Mouse (Mus musculus) forebrain, postnatal 0 days (tissue): ENCODE measurements around the gene Cdk2. TPM values are rescaled to one million over a fixed set of nuclear protein-coding genes. Genes with fewer than 3 reads are reported as not detected.
A peak's percentile ranks its signal among the peaks of the same experiment; 100 is the strongest.

Source experiments
- ATAC-seq: fragments of 200-750 bp; cut with Nextera tagmentation; 2 replicates; pipeline ENCODE4 v1.8.0; 2017; ENCODE audit warnings: mild to moderate bottlenecking, moderate library complexity
- DNase-seq: peaks from one replicate; pipeline ENCODE4 v3.0.0-alpha.2; 2015
- H3K27ac ChIP-seq: fragments of 300-500 bp; sonication (generic); 2 replicates; pipeline ENCODE4 v1.5.1; 2014; ENCODE audit warnings: low read depth, mild to moderate bottlenecking, antibody characterized with exemption, low read length, moderate library complexity, mixed read lengths
- H3K27me3 ChIP-seq: fragments of 300-500 bp; sonication (generic); 2 replicates; pipeline ENCODE4 v1.6.1; 2014; ENCODE audit warnings: mild to moderate bottlenecking, low read length, mixed read lengths; ENCODE audit not compliant: insufficient read depth
- H3K36me3 ChIP-seq: fragments of 300-500 bp; sonication (generic); 2 replicates; pipeline ENCODE4 v1.6.1; 2014; ENCODE audit warnings: mild to moderate bottlenecking, moderate library complexity; ENCODE audit not compliant: insufficient read depth
- H3K4me1 ChIP-seq: fragments of 300-500 bp; sonication (generic); 2 replicates; pipeline ENCODE4 v1.6.1; 2014; ENCODE audit warnings: antibody characterized with exemption; ENCODE audit not compliant: insufficient read depth
- H3K4me2 ChIP-seq: fragments of 300-500 bp; sonication (generic); 2 replicates; pipeline ENCODE4 v1.6.1; 2014; ENCODE audit warnings: low read depth, mild to moderate bottlenecking, moderate library complexity
- H3K4me3 ChIP-seq: fragments of 300-500 bp; sonication (generic); 2 replicates; pipeline ENCODE4 v1.5.1; 2014; ENCODE audit warnings: low read depth, low read length, mixed read lengths
- H3K9ac ChIP-seq: fragments of 300-500 bp; sonication (generic); 2 replicates; pipeline ENCODE4 v1.6.1; 2014; ENCODE audit warnings: mild to moderate bottlenecking
- H3K9me3 ChIP-seq: fragments of 300-500 bp; sonication (generic); 2 replicates; pipeline ENCODE4 v1.6.1; 2016; ENCODE audit warnings: low read length
- CTCF ChIP-seq: sonication (generic); IDR thresholded peaks from 2 replicates; pipeline ENCODE4 v1.5.1; 2016; ENCODE audit warnings: antibody characterized with exemption, control low read depth, low read depth
- WGBS: fragments of 180-500 bp; shearing (Covaris S2); extraction: QIAGEN DNeasy Blood & Tissue Kit; methylation state at CpG from one replicate; pipeline ENCODE4 v1.1.7; 2014; 5-methylcytosine and 5-hydroxymethylcytosine counted together
- polyA plus RNA-seq: library from polyadenylated mRNA; unstranded; fragments of >200 nt; fragmentation: Nextera tagmentation; extraction: Ambion mirVana; gene quantifications from 2 replicates; pipeline ENCODE4 v1.2.1, GENCODE M21; 2015
- total RNA-seq: library from RNA; depleted of rRNA; stranded (reverse); fragments of >200 nt; gene quantifications from 2 replicates; pipeline ENCODE4 v1.2.3, GENCODE M21; 2014

Cdk2 gene
- total and polyA plus RNA-seq, 2 experiments from 2014 or later: 8.5 to 10.3 TPM

DNA sequence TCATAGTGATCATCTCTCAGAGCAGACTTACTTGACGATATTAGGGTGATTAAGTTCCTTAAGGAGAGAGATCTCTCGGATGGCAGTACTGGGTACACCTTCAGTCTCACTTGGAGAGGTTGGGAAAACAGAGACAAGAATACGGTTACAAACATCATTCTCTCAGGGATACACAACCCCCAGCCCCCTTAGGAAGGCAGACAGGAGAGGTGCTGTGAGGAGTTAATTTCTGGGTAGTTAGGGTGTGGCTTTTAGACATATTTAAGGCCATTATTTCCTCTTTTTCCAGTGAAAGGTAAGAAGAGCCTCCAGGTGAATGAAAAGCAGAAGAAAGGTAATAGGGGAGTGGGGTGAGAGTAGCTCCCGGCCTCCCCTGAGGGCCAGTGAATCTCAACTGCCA, 936 bp downstream of the Cdk2 start, which contains the start of gene Pmel:
Gene Pmel (plus strand): TSS at position 301 of the 400 bp plus-strand sequence.
- ATAC-seq: no peak
- DNase-seq: no peak
- H3K27ac ChIP-seq: peak within 1 kb of the TSS; percentile 65; the same call in 1 of the 2 replicates
- H3K4me3 ChIP-seq: peak within 1 kb of the TSS; percentile 62
- 26% methylated on average over 4 of the region's 4 CpGs for WGBS
- no peaks in the 10 kb centered on the region for H3K9me3 ChIP-seq
- H3K36me3 ChIP-seq: no peaks in the 10 kb centered on the region
- TF ChIP-seq CTCF: no peak
- peak within 1 kb of the TSS; percentile 44 for H3K9ac ChIP-seq
- no peaks in the 10 kb centered on the region for H3K27me3 ChIP-seq
- no peaks in the 10 kb centered on the region for H3K4me1 ChIP-seq
- peak within 1 kb of the TSS; percentile 93 for H3K4me2 ChIP-seq

DNA sequence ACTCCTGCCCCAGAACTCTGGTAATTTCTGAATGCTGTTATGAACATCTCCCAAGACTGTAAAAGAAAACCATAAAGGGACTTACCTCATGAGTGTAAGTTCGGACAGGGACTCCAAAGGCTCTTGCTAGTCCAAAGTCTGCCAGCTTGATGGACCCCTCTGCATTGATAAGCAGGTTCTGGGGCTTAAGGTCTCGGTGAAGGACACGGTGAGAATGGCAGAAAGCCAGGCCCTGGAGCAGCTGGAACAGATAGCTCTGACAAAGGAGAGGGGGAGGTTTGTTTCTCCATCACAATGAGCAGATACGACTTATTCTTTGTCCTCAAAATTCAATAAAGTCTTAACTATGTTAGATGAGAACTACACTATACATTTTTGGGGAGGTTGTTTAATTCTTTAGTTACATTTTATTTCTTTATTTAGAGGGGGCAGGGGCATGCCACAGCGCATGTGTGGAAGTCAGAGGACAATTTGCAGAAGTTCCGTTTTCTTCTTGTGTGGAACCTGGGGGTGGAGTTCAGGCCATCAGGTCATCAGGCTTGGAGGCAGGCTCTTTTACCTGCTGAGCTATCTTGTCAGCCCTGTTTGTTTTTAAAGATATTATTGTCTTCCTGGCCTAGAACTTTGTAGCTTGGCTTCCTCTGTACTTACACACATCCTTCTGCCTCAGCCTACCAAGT, 2.4 kb downstream of the Cdk2 start:
- TF ChIP-seq CTCF: no peak
- no peaks in the 10 kb centered on the region for H3K9me3 ChIP-seq
- ATAC-seq: no peak
- H3K4me2 ChIP-seq: no peak overlapping the region
- no peaks in the 10 kb centered on the region for H3K36me3 ChIP-seq
- no peaks in the 10 kb centered on the region for H3K4me1 ChIP-seq
- no peak for DNase-seq
- no peak overlapping the region for H3K4me3 ChIP-seq
- H3K27me3 ChIP-seq: no peaks in the 10 kb centered on the region
- no peak overlapping the region for H3K9ac ChIP-seq
- WGBS: 74% methylated on average over 6 of the region's 6 CpGs
- no peak overlapping the region for H3K27ac ChIP-seq

DNA sequence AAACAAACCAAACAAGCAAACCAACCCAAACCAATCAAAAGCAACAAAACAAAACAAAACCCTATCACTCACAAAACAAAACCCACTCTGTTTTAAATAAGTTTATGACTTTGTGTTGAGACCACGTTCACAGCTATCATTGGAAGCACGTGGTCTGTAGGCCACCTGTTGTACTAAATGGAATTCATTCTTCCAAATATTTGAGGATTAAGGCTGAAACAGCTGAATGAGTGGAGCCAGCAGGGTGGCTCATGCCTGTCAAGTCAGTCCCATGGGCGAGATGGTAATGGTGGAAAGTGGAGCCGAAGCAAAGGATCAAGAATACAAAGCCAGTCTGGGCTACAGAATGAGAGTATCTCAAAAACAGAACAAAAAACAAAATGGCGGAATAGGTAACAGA, 4.1 kb downstream of the Cdk2 start:
- no peaks in the 10 kb centered on the region for H3K36me3 ChIP-seq
- H3K4me1 ChIP-seq: no peaks in the 10 kb centered on the region
- DNase-seq (no peak), ATAC-seq (no peak)
- 88% methylated on average over 5 of the region's 5 CpGs for WGBS
- no peak overlapping the region for H3K4me2 ChIP-seq
- no peaks in the 10 kb centered on the region for H3K27me3 ChIP-seq
- no peaks in the 10 kb centered on the region for H3K9me3 ChIP-seq
- no peak overlapping the region for H3K4me3 ChIP-seq
- no peak overlapping the region for H3K9ac ChIP-seq
- TF ChIP-seq CTCF: no peak
- no peak overlapping the region for H3K27ac ChIP-seq

DNA sequence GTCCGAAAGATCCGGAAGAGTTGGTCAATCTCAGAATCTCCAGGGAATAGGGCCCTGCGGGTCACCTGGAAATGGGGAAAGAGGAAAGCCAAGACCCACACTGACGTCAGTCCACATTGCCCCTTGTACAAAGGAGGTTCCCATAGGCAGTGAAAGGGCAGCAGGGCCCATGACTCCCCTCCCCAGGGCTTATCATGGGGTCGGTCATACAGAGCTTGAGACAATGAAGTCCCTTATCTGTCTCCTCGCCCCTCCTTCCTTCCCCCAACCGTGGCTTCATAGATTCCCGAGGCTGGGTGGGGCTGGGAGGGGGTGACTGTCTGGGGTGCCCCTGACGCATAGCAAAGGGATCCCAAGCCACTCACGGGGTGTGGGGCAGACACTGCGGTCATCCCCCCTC, 5.2 kb downstream of the Cdk2 start:
- Histone ChIP-seq H3K9me3 (no peaks in the 10 kb centered on the region), H3K27ac (no peak overlapping the region), H3K36me3 (no peaks in the 10 kb centered on the region), H3K4me3 (no peak overlapping the region), H3K4me2 (no peak overlapping the region), H3K9ac (no peak overlapping the region), H3K27me3 (no peaks in the 10 kb centered on the region), H3K4me1 (no peaks in the 10 kb centered on the region)
- no peak for ATAC-seq
- TF ChIP-seq CTCF: no peak
- DNase-seq: no peak
- 83% methylated on average over 11 of the region's 11 CpGs for WGBS

DNA sequence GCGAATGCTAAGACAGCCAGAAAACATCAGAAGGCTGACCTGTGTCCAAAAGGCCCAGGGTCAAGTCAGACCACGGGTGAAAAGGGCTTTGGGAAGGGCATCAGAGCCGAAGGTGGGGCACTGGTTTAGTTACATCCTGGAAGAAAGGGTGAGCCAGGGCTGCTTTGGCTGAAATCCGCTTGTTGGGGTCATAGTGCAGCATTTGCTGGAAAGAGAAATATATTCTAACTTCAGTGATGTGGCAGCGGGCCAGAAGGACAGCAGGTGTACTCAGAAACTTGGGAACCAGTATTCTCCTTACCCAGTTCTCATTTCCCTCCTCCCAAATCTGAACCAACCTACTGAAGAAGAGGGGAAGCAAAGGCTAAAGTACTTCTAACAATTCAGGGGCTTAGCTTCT, 5.8 kb downstream of the Cdk2 start:
- no peaks in the 10 kb centered on the region for H3K27me3 ChIP-seq
- H3K4me3 ChIP-seq: no peak overlapping the region
- no peaks in the 10 kb centered on the region for H3K4me1 ChIP-seq
- DNase-seq: no peak
- TF ChIP-seq CTCF: no peak
- no peaks in the 10 kb centered on the region for H3K36me3 ChIP-seq
- ATAC-seq: no peak
- H3K9me3 ChIP-seq: no peaks in the 10 kb centered on the region
- no peak overlapping the region for H3K9ac ChIP-seq
- no peak overlapping the region for H3K27ac ChIP-seq
- no peak overlapping the region for H3K4me2 ChIP-seq
- 91% methylated on average over 5 of the region's 5 CpGs for WGBS

DNA sequence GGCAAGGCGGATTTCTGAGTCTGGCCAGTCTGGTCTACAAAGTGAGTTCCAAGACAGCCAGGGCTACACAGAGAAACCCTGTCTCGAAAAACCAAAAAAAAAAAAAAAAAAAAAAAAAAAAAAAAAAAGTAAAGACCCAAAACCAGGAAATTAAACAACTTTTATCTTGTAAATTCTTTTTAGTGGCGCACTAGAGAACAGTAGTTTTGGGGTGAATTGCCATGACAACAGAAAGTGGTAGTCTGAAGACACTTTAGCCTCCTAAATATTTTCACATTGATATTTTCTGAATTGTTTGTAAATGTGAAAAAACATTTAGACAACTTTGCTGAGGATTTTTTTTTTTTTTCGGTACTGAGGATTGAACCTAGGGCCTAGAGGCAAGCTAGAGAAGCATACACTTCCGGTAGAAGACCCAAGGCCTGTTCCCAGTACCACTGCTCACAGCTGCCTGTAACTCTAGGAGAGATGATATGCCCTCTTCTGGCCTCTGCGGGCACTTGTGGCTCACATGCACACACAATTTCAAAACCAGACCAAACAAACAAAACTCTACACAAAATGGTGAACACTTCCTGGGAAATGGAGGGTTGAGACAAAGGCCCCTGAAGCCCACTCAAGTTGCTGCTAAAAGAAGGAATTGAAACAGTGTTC, 7.6 kb downstream of the Cdk2 start:
- no peak for DNase-seq
- peak; percentile 24; the same call in 1 of the 2 replicates for TF ChIP-seq CTCF
- peak overlapping the region; percentile 64; the same call in 1 of the 2 replicates for H3K27ac ChIP-seq
- WGBS: 80% methylated on average over 6 of the region's 6 CpGs
- no peaks in the 10 kb centered on the region for H3K9me3 ChIP-seq
- peak overlapping the region; percentile 36; the same call in 1 of the 2 replicates for H3K9ac ChIP-seq
- H3K27me3 ChIP-seq: no peaks in the 10 kb centered on the region
- H3K36me3 ChIP-seq: no peaks in the 10 kb centered on the region
- H3K4me2 ChIP-seq: peak overlapping the region; percentile 50
- no peaks in the 10 kb centered on the region for H3K4me1 ChIP-seq
- ATAC-seq: no peak
- peak overlapping the region; percentile 34; the same call in 1 of the 2 replicates for H3K4me3 ChIP-seq
